Mouse (Mus musculus): ENCODE results near the gene N4bp3. TPM values are rescaled to one million over a fixed set of nuclear protein-coding genes. Genes with fewer than 3 reads are reported as not detected.
A peak's percentile ranks its signal among the peaks of the same experiment; 100 is the strongest.
"Not testable (repeated sequence)": the region's sequence is repeated elsewhere in the genome, so short reads cannot be mapped to it uniquely, and the experiment has no call there.

N4bp3 gene
- polyA plus RNA-seq (2012; rRNA removed), result 9.1 and 10.2 TPM in 2 replicates

GRCm38 (mm10) chr11:51650691-51651515 is at the start of gene N4bp3, which contains the start of gene D930048N14Rik:
Gene N4bp3 (minus strand): TSS chr11:51650842.
Gene D930048N14Rik (plus strand): TSS chr11:51650954.
- peak within 1 kb of the TSS; percentile 74 for H3K27ac ChIP-seq (ENCODE audit: insufficient read depth, low read length)
- no peak for TF ChIP-seq CTCF (IDR thresholded peaks at IDR 0.05; ENCODE audit: extremely low read depth, insufficient read depth, low read length)
- no peak for TF ChIP-seq POLR2A (IDR thresholded peaks at IDR 0.05; ENCODE audit: extremely low read depth, insufficient read depth, low read length)

GRCm38 (mm10) chr11:51694984-51695383 is 44.3 kb upstream of the N4bp3 start:
- TF ChIP-seq CTCF (IDR thresholded peaks at IDR 0.05; ENCODE audit: extremely low read depth, insufficient read depth, low read length) (no peak), POLR2A (IDR thresholded peaks at IDR 0.05; ENCODE audit: extremely low read depth, insufficient read depth, low read length) (no peak)
- Histone ChIP-seq H3K27ac (ENCODE audit: insufficient read depth, low read length) (no peak overlapping the region), H3K4me3 (ENCODE audit: insufficient read depth, low read length) (no peak overlapping the region), H3K4me1 (ENCODE audit: control insufficient read depth, insufficient read depth, low read length) (no peaks in the 10 kb centered on the region)

More at GRCm38 (mm10) chr11:51650691-51651515, at the start of gene N4bp3, which contains the start of gene D930048N14Rik:
- Histone ChIP-seq H3K4me3 (ENCODE audit: insufficient read depth, low read length) (peak within 1 kb of the TSS; percentile 66), H3K4me1 (ENCODE audit: control insufficient read depth, insufficient read depth, low read length) (peaks cover 2% of the 10 kb centered on the region; the same call in 1 of the 2 replicates)

- not testable (repeated sequence) for H3K4me1 ChIP-seq (ENCODE audit: control insufficient read depth, insufficient read depth, low read length); H3K27ac ChIP-seq (ENCODE audit: insufficient read depth, low read length); H3K4me3 ChIP-seq (ENCODE audit: insufficient read depth, low read length)
These were observed 40.0 kb upstream of the N4bp3 start for GRCm38 (mm10) chr11:51690597-51690996.

GRCm38 (mm10) chr11:51689343-51689742 is 38.7 kb upstream of the N4bp3 start:
- TF ChIP-seq CTCF (IDR thresholded peaks at IDR 0.05; ENCODE audit: extremely low read depth, insufficient read depth, low read length) (no peak), POLR2A (IDR thresholded peaks at IDR 0.05; ENCODE audit: extremely low read depth, insufficient read depth, low read length) (no peak)
- 0 out of 2 replicates have a peak overlapping the region, but pooled peaks have one; percentile 24 for H3K27ac ChIP-seq (ENCODE audit: insufficient read depth, low read length)
- H3K4me1 ChIP-seq (ENCODE audit: control insufficient read depth, insufficient read depth, low read length), result peaks cover 2% of the 10 kb centered on the region; the same call in 1 of the 2 replicates
- H3K4me3 ChIP-seq (ENCODE audit: insufficient read depth, low read length), result peak overlapping the region; percentile 77

DNA sequence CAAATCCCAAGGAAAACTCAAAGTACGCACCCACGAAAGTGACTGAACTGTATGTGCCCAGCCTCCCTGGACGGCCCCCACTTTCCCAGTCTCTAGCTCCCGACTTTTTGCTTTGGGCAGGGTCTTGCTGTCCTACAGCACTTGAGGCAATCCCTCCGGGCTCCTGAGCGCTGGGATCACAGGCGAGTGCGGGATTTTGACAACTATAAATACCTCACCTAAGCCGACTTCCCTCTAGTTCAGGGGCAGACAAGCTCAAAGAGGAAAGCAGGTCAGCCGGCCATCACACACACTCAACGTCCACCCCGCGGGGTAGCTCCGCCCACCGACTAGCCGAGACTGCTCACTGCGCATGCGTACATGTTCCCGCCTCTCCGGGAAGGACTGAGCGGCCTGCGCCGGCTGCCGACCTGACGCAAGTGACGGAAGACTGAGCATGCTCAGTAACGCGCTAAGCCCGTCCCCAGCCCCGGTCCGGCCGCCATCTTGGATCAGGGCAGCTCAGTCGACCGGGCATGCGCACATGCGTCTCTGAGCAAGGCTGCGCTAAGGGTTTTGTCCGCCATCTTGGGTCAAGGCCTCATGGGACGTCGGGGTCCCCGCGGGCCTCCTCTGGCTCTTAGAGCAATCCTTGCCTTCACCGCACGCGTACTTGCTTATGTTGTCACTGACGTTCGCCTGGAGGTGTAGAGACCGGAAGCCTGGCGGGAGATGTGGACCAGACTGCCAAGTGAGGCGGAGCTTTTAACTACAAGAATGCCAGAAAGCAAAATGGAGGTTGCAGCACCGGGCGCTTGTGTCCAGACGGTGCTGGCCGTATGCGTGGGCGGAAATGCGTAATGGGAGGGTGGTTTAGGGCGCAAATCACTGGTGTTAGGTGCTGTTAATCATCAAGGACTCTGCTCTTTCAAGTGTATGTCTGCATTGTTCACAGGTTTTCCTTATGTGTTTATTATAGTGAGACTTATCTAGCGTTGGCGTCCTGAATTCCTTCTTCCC is 38.0 kb upstream of the N4bp3 start, which contains the start of gene 0610009B22Rik:
Gene 0610009B22Rik (minus strand): TSS at position 545 of the 999 bp plus-strand sequence.
- H3K27ac ChIP-seq (ENCODE audit: insufficient read depth, low read length), result peak within 1 kb of the TSS; percentile 100
- H3K4me1 ChIP-seq (ENCODE audit: control insufficient read depth, insufficient read depth, low read length), result peaks cover 2% of the 10 kb centered on the region; the same call in 1 of the 2 replicates
- no peak for TF ChIP-seq CTCF (IDR thresholded peaks at IDR 0.05; ENCODE audit: extremely low read depth, insufficient read depth, low read length)
- peak; percentile 94 for TF ChIP-seq POLR2A (IDR thresholded peaks at IDR 0.05; ENCODE audit: extremely low read depth, insufficient read depth, low read length)
- peak within 1 kb of the TSS; percentile 77 for H3K4me3 ChIP-seq (ENCODE audit: insufficient read depth, low read length)

DNA sequence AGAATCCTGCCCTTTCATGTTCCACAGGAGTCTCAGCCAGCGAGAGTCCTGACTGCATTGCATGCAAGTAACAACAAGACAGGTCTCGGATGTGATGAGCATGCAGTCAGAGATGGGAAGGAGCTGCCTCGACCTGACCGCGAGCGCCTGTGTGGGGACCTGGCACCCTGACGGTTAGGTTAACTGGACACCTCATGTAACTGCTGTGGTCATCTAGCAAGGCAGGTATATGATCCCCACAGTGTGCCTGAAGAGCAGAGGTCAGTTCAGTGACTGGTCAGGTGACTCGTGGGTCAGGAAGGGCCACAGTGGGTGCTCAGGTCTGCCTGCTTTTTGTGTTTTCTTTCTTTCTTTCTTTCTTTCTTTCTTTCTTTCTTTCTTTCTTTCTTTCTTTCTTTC is 31.3 kb upstream of the N4bp3 start:
- TF ChIP-seq POLR2A (IDR thresholded peaks at IDR 0.05; ENCODE audit: extremely low read depth, insufficient read depth, low read length) (no peak), CTCF (IDR thresholded peaks at IDR 0.05; ENCODE audit: extremely low read depth, insufficient read depth, low read length) (no peak)
- H3K4me3 ChIP-seq (ENCODE audit: insufficient read depth, low read length), result no peak overlapping the region

GRCm38 (mm10) chr11:51681324-51681975 is 30.8 kb upstream of the N4bp3 start:
- H3K4me3 ChIP-seq (ENCODE audit: insufficient read depth, low read length), result no peak overlapping the region
- H3K27ac ChIP-seq (ENCODE audit: insufficient read depth, low read length), result no peak overlapping the region
- peak; percentile 97 for TF ChIP-seq CTCF (IDR thresholded peaks at IDR 0.05; ENCODE audit: extremely low read depth, insufficient read depth, low read length)
- TF ChIP-seq POLR2A (IDR thresholded peaks at IDR 0.05; ENCODE audit: extremely low read depth, insufficient read depth, low read length), result no peak
- no peaks in the 10 kb centered on the region for H3K4me1 ChIP-seq (ENCODE audit: control insufficient read depth, insufficient read depth, low read length)

More for the DNA sequence above, 31.3 kb upstream of the N4bp3 start:
- no peak overlapping the region for H3K27ac ChIP-seq (ENCODE audit: insufficient read depth, low read length)
- no peaks in the 10 kb centered on the region for H3K4me1 ChIP-seq (ENCODE audit: control insufficient read depth, insufficient read depth, low read length)

DNA sequence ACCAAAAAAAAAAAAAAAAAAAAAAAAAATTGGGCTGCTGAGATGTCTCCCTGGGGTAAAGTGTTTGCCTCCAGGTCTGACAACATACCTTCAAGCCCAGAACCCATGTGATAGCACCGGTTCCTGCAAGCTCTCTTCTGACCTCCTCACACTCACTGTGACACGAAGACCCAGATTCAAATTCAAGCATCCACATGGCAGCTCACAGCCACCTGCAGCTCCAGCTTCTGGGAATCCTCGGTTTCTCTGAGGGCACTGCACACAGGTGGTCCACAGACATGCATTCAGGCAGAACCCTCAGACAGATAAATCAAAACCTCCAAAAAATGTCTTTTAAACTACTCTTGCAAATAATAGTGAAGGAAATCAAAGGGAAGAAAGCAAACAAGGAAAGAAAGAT is 28.8 kb upstream of the N4bp3 start:
- Histone ChIP-seq H3K4me1 (ENCODE audit: control insufficient read depth, insufficient read depth, low read length) (no peaks in the 10 kb centered on the region), H3K27ac (ENCODE audit: insufficient read depth, low read length) (no peak overlapping the region), H3K4me3 (ENCODE audit: insufficient read depth, low read length) (no peak overlapping the region)
- TF ChIP-seq CTCF (IDR thresholded peaks at IDR 0.05; ENCODE audit: extremely low read depth, insufficient read depth, low read length), result no peak
- TF ChIP-seq POLR2A (IDR thresholded peaks at IDR 0.05; ENCODE audit: extremely low read depth, insufficient read depth, low read length), result no peak
